Comparison of ENCODE assay signal across 19 mouse cellular contexts in genomic region chr5:34496745-34497144, GRCm38 (mm10). TPM values are rescaled to one million over a fixed set of nuclear protein-coding genes. Genes with fewer than 3 reads are reported as not detected.
DNase-seq lines count a peak whose midpoint lies in the region; ATAC-seq and TF ChIP-seq lines count a peak whose summit lies in the region.
"Had no signal": no experiment of that assay in that cellular context is flagged by ENCODE, and none has a peak within 500 bp of the region (broad histone marks: within the 10 kb centered on the region; RNA-seq: fewer than 3 reads in every experiment).

No protein-coding gene starts in this region.

- WGBS in embryonic facial prominence, embryonic 15.5 days: 90% methylated on average over 6 of the region's 6 CpGs
- 86% methylated on average over 6 of the region's 6 CpGs for WGBS in embryonic facial prominence, embryonic 10.5 days
- WGBS in kidney, embryonic 16.5 days: 66% methylated on average over 6 of the region's 6 CpGs
- 61% methylated on average over 6 of the region's 6 CpGs for WGBS in kidney, embryonic 15.5 days
- WGBS in liver, embryonic 13.5 days (ENCODE audit: insufficient replicate concordance): 72% methylated on average over 6 of the region's 6 CpGs
- WGBS in stomach, postnatal 0 days: 49% methylated on average over 6 of the region's 6 CpGs
- 65% methylated on average over 6 of the region's 6 CpGs for WGBS in lung, adult 2 months

- no peak overlapping the region for H3K9ac ChIP-seq in embryonic facial prominence, embryonic 15.5 days
- no peak overlapping the region for H3K9ac ChIP-seq in kidney, embryonic 16.5 days (replicated peaks; ENCODE audit: low read length)
- no peak overlapping the region for H3K9ac ChIP-seq in kidney, embryonic 15.5 days
- no peak overlapping the region for H3K9ac ChIP-seq in liver, embryonic 13.5 days
- no peak overlapping the region for H3K9ac ChIP-seq in stomach, postnatal 0 days (ENCODE audit: low read length)
- H3K9ac ChIP-seq: hindbrain, embryonic 15.5 days; limb, embryonic 15.5 days; midbrain, embryonic 12.5 days had no signal

- DNase-seq in embryonic facial prominence, embryonic 10.5 days (ENCODE audit: low spot score): no peak
- no peak for DNase-seq in liver, embryonic 13.5 days
- DNase-seq in stomach, postnatal 0 days (ENCODE audit: low spot score): no peak
- DNase-seq in lung, adult 2 months: no peak
- DNase-seq: adrenal gland, postnatal 36 days; cerebellum, adult 9-10 months; gastrocnemius, postnatal 25 days; heart, adult 2 months; kidney, postnatal 10 days; left cerebral cortex, postnatal 4 days; lung, postnatal 10 days; thymus, postnatal 25 days had no signal

- 0 out of 2 replicates have a peak, but pooled peaks cover 23% of the 10 kb centered on the region for H3K36me3 ChIP-seq in embryonic facial prominence, embryonic 15.5 days
- H3K36me3 ChIP-seq in embryonic facial prominence, embryonic 10.5 days (replicated peaks): no peaks in the 10 kb centered on the region
- peaks cover 11% of the 10 kb centered on the region for H3K36me3 ChIP-seq in kidney, embryonic 16.5 days (ENCODE audit: insufficient read depth, low read length)
- H3K36me3 ChIP-seq in kidney, embryonic 15.5 days: peaks cover 17% of the 10 kb centered on the region
- H3K36me3 ChIP-seq in liver, embryonic 13.5 days: peaks cover 17% of the 10 kb centered on the region; the same call in 1 of the 2 replicates
- peaks cover 7% of the 10 kb centered on the region for H3K36me3 ChIP-seq in stomach, postnatal 0 days (ENCODE audit: control insufficient read depth, insufficient read depth, low read length)
- H3K36me3 ChIP-seq: hindbrain, embryonic 15.5 days; midbrain, embryonic 12.5 days had no signal

- no peaks in the 10 kb centered on the region for H3K4me1 ChIP-seq in embryonic facial prominence, embryonic 15.5 days
- H3K4me1 ChIP-seq in embryonic facial prominence, embryonic 10.5 days: peaks cover 4% of the 10 kb centered on the region; the same call in 1 of the 2 replicates
- no peaks in the 10 kb centered on the region for H3K4me1 ChIP-seq in kidney, embryonic 16.5 days (ENCODE audit: insufficient read depth, low read length)
- H3K4me1 ChIP-seq in kidney, embryonic 15.5 days: no peaks in the 10 kb centered on the region
- H3K4me1 ChIP-seq in liver, embryonic 13.5 days (replicated peaks): peaks cover 12% of the 10 kb centered on the region
- no peaks in the 10 kb centered on the region for H3K4me1 ChIP-seq in stomach, postnatal 0 days (replicated peaks; ENCODE audit: control insufficient read depth, insufficient read depth)
- no peaks in the 10 kb centered on the region for H3K4me1 ChIP-seq in lung, adult 2 months (ENCODE audit: control insufficient read depth, insufficient read depth, low read length)
- H3K4me1 ChIP-seq: hindbrain, embryonic 15.5 days; limb, embryonic 15.5 days; midbrain, embryonic 12.5 days had no signal

- TF ChIP-seq CTCF in stomach, postnatal 0 days (IDR thresholded peaks at IDR 0.05; ENCODE audit: low read depth): no peak
- TF ChIP-seq CTCF in lung, adult 2 months (IDR thresholded peaks at IDR 0.05; ENCODE audit: insufficient read depth, low read length): no peak

- H3K27me3 ChIP-seq in embryonic facial prominence, embryonic 15.5 days: no peaks in the 10 kb centered on the region
- no peaks in the 10 kb centered on the region for H3K27me3 ChIP-seq in embryonic facial prominence, embryonic 10.5 days (replicated peaks; ENCODE audit: low read depth, poor library complexity, severe bottlenecking)
- H3K27me3 ChIP-seq in kidney, embryonic 16.5 days (ENCODE audit: insufficient read depth, low read length): no peaks in the 10 kb centered on the region
- H3K27me3 ChIP-seq in kidney, embryonic 15.5 days: no peaks in the 10 kb centered on the region
- H3K27me3 ChIP-seq in liver, embryonic 13.5 days: no peaks in the 10 kb centered on the region
- no peaks in the 10 kb centered on the region for H3K27me3 ChIP-seq in stomach, postnatal 0 days (ENCODE audit: control insufficient read depth, insufficient read depth, low read length)
- H3K27me3 ChIP-seq: hindbrain, embryonic 15.5 days; limb, embryonic 15.5 days; midbrain, embryonic 12.5 days had no signal

- ATAC-seq in embryonic facial prominence, embryonic 15.5 days (ENCODE audit: insufficient number of reproducible peaks, low FRiP score, low TSS enrichment, low read depth): 0 out of 2 replicates have a peak, but pooled peaks have one; percentile 43
- ATAC-seq in kidney, embryonic 16.5 days (ENCODE audit: low FRiP score, low TSS enrichment): peak; percentile 39; the same call in 1 of the 2 replicates
- ATAC-seq in kidney, embryonic 15.5 days (replicated peaks; ENCODE audit: low FRiP score): no peak
- ATAC-seq in liver, embryonic 13.5 days (ENCODE audit: low read depth): peak; percentile 58
- peak; percentile 47; the same call in 1 of the 2 replicates for ATAC-seq in stomach, postnatal 0 days (ENCODE audit: low FRiP score, low TSS enrichment)
- ATAC-seq: intestine, postnatal 0 days had no signal

- H3K4me2 ChIP-seq in embryonic facial prominence, embryonic 15.5 days (replicated peaks): no peak overlapping the region
- H3K4me2 ChIP-seq in kidney, embryonic 16.5 days (replicated peaks; ENCODE audit: low read depth, low read length): no peak overlapping the region
- H3K4me2 ChIP-seq in kidney, embryonic 15.5 days: no peak overlapping the region
- no peak overlapping the region for H3K4me2 ChIP-seq in liver, embryonic 13.5 days
- no peak overlapping the region for H3K4me2 ChIP-seq in stomach, postnatal 0 days (replicated peaks; ENCODE audit: low read depth)
- H3K4me2 ChIP-seq: hindbrain, embryonic 15.5 days; limb, embryonic 15.5 days; midbrain, embryonic 12.5 days had no signal

- H3K9me3 ChIP-seq in embryonic facial prominence, embryonic 15.5 days (replicated peaks): no peaks in the 10 kb centered on the region
- H3K9me3 ChIP-seq in embryonic facial prominence, embryonic 10.5 days: no peaks in the 10 kb centered on the region
- no peaks in the 10 kb centered on the region for H3K9me3 ChIP-seq in kidney, embryonic 16.5 days (ENCODE audit: low read length)
- no peaks in the 10 kb centered on the region for H3K9me3 ChIP-seq in kidney, embryonic 15.5 days (replicated peaks)
- no peaks in the 10 kb centered on the region for H3K9me3 ChIP-seq in liver, embryonic 13.5 days (replicated peaks)
- H3K9me3 ChIP-seq in stomach, postnatal 0 days (ENCODE audit: control insufficient read depth, low read length): no peaks in the 10 kb centered on the region
- H3K9me3 ChIP-seq: hindbrain, embryonic 15.5 days; limb, embryonic 15.5 days; midbrain, embryonic 12.5 days had no signal

- no peak overlapping the region for H3K27ac ChIP-seq in embryonic facial prominence, embryonic 15.5 days (replicated peaks)
- H3K27ac ChIP-seq in embryonic facial prominence, embryonic 10.5 days (replicated peaks): no peak overlapping the region
- H3K27ac ChIP-seq in kidney, embryonic 16.5 days (ENCODE audit: low read length): no peak overlapping the region
- H3K27ac ChIP-seq in kidney, embryonic 15.5 days: no peak overlapping the region
- H3K27ac ChIP-seq in liver, embryonic 13.5 days: no peak overlapping the region
- H3K27ac ChIP-seq in stomach, postnatal 0 days (replicated peaks): no peak overlapping the region
- H3K27ac ChIP-seq: heart, adult 2 months; hindbrain, embryonic 15.5 days; limb, embryonic 15.5 days; midbrain, embryonic 12.5 days had no signal

- no peak overlapping the region for H3K4me3 ChIP-seq in embryonic facial prominence, embryonic 15.5 days (replicated peaks)
- no peak overlapping the region for H3K4me3 ChIP-seq in embryonic facial prominence, embryonic 10.5 days
- H3K4me3 ChIP-seq in kidney, embryonic 16.5 days (ENCODE audit: low read length): no peak overlapping the region
- no peak overlapping the region for H3K4me3 ChIP-seq in kidney, embryonic 15.5 days (replicated peaks)
- no peak overlapping the region for H3K4me3 ChIP-seq in liver, embryonic 13.5 days (replicated peaks)
- H3K4me3 ChIP-seq in stomach, postnatal 0 days (ENCODE audit: low read depth, low read length): no peak overlapping the region
- H3K4me3 ChIP-seq in lung, adult 2 months (replicated peaks; ENCODE audit: extremely low read depth, low read depth, low read length): no peak overlapping the region
- H3K4me3 ChIP-seq: heart, adult 2 months; hindbrain, embryonic 15.5 days; limb, embryonic 15.5 days; midbrain, embryonic 12.5 days had no signal

- TF ChIP-seq POLR2A in lung, adult 2 months (IDR thresholded peaks at IDR 0.05; ENCODE audit: borderline replicate concordance, extremely low read depth, low read depth, low read length): no peak

- no peak for TF ChIP-seq EP300 in stomach, postnatal 0 days (optimal IDR thresholded peaks at IDR 0.05)

RNA-seq across cellular contexts. Expression of gene Tnip2, which starts 17.0 kb away (rescaled TPM):
- 29.1 and 34.4 TPM in 2 replicates for polyA plus RNA-seq in embryonic facial prominence, embryonic 15.5 days (2015; fragmentation: Nextera tagmentation; extraction: Ambion mirVana)
- 4.1 and 4.8 TPM in 2 replicates for polyA plus RNA-seq in embryonic facial prominence, embryonic 10.5 days (2016; fragmentation: Nextera tagmentation; extraction: Ambion mirVana)
- 22.6 and 25.0 TPM in 2 replicates for polyA plus RNA-seq in kidney, embryonic 16.5 days (2015; fragmentation: Nextera tagmentation; extraction: Ambion mirVana)
- polyA plus RNA-seq in kidney, embryonic 15.5 days (2015; fragmentation: Nextera tagmentation; extraction: Ambion mirVana): 18.4 and 21.9 TPM in 2 replicates
- polyA plus RNA-seq in liver, embryonic 13.5 days (2015; fragmentation: Nextera tagmentation; extraction: Ambion mirVana): 5.4 and 6.6 TPM in 2 replicates
- polyA plus RNA-seq in stomach, postnatal 0 days (2015; fragmentation: Nextera tagmentation; extraction: Ambion mirVana): 16.2 and 17.7 TPM in 2 replicates
- 30.1 and 33.6 TPM in 2 replicates for polyA plus RNA-seq in lung, adult 2 months (2012; rRNA removed)

RNA-seq across cellular contexts. Expression of gene Sh3bp2, which starts 28.9 kb away (rescaled TPM):
- polyA plus RNA-seq in embryonic facial prominence, embryonic 15.5 days (2015; fragmentation: Nextera tagmentation; extraction: Ambion mirVana): 8.2 and 8.3 TPM in 2 replicates
- polyA plus RNA-seq in embryonic facial prominence, embryonic 10.5 days (2016; fragmentation: Nextera tagmentation; extraction: Ambion mirVana): 7.3 and 8.7 TPM in 2 replicates
- polyA plus RNA-seq in kidney, embryonic 16.5 days (2015; fragmentation: Nextera tagmentation; extraction: Ambion mirVana): 5.6 and 9.5 TPM in 2 replicates
- polyA plus RNA-seq in kidney, embryonic 15.5 days (2015; fragmentation: Nextera tagmentation; extraction: Ambion mirVana): 7.6 and 10.3 TPM in 2 replicates
- 2.4 and 4.4 TPM in 2 replicates for polyA plus RNA-seq in liver, embryonic 13.5 days (2015; fragmentation: Nextera tagmentation; extraction: Ambion mirVana)
- 4.2 and 4.9 TPM in 2 replicates for polyA plus RNA-seq in stomach, postnatal 0 days (2015; fragmentation: Nextera tagmentation; extraction: Ambion mirVana)
- polyA plus RNA-seq in lung, adult 2 months (2012; rRNA removed): 14.1 and 17.3 TPM in 2 replicates
